ENCODE assay signal across 8 mouse cellular contexts in genomic region chr19:25635622-25636244, GRCm38 (mm10). TPM values are rescaled to one million over a fixed set of nuclear protein-coding genes. Genes with fewer than 3 reads are reported as not detected.
DNase-seq lines count a peak whose midpoint lies in the region; ATAC-seq lines count a peak whose summit lies in the region.

No protein-coding gene starts in this region.

- H3K9me3 ChIP-seq in hindbrain, embryonic 12.5 days (replicated peaks) = no peaks in the 10 kb centered on the region
- no peaks in the 10 kb centered on the region for H3K9me3 ChIP-seq in lung, embryonic 16.5 days (ENCODE audit: control insufficient read depth, low read length)

- ATAC-seq in hindbrain, embryonic 12.5 days (ENCODE audit: low FRiP score) = peak; percentile 73
- ATAC-seq in lung, embryonic 16.5 days (ENCODE audit: low read depth) = peak; percentile 54; the same call in 1 of the 2 replicates
- ATAC-seq in inflammation-experienced regulatory T-cells, adult 6 months = no peak

- 0 out of 2 replicates have a peak, but pooled peaks cover 2% of the 10 kb centered on the region for H3K27me3 ChIP-seq in hindbrain, embryonic 12.5 days
- H3K27me3 ChIP-seq in lung, embryonic 16.5 days (ENCODE audit: control insufficient read depth, insufficient read depth, low read depth, low read length) = no peaks in the 10 kb centered on the region

- H3K9ac ChIP-seq in hindbrain, embryonic 12.5 days = peak overlapping the region; percentile 58; the same call in 1 of the 2 replicates
- H3K9ac ChIP-seq in lung, embryonic 16.5 days (ENCODE audit: low read length) = no peak overlapping the region

- peaks cover 2% of the 10 kb centered on the region; the same call in 1 of the 2 replicates for H3K4me1 ChIP-seq in hindbrain, embryonic 12.5 days
- peaks cover 7% of the 10 kb centered on the region; the same call in 1 of the 2 replicates for H3K4me1 ChIP-seq in lung, embryonic 16.5 days (replicated peaks; ENCODE audit: control insufficient read depth, insufficient read depth, low read length)

- 13% methylated on average over 22 of the region's 22 CpGs for WGBS in hindbrain, embryonic 12.5 days
- 8% methylated on average over 22 of the region's 22 CpGs for WGBS in lung, embryonic 16.5 days

- H3K36me3 ChIP-seq in hindbrain, embryonic 12.5 days = no peaks in the 10 kb centered on the region
- H3K36me3 ChIP-seq in lung, embryonic 16.5 days (ENCODE audit: control insufficient read depth, insufficient read depth, low read length) = no peaks in the 10 kb centered on the region

- no peak overlapping the region for H3K27ac ChIP-seq in hindbrain, embryonic 12.5 days
- H3K27ac ChIP-seq in lung, embryonic 16.5 days (ENCODE audit: low read length) = no peak overlapping the region

- peak overlapping the region; percentile 31 for H3K4me3 ChIP-seq in hindbrain, embryonic 12.5 days
- H3K4me3 ChIP-seq in lung, embryonic 16.5 days (ENCODE audit: low read length) = peak overlapping the region; percentile 37

- peak overlapping the region; percentile 52 for H3K4me2 ChIP-seq in hindbrain, embryonic 12.5 days (replicated peaks)
- H3K4me2 ChIP-seq in lung, embryonic 16.5 days (ENCODE audit: low read depth, low read length) = peak overlapping the region; percentile 61

- DNase-seq in ZHBTc4 (ENCODE audit: low read depth, low spot score) = peak; percentile 89
- peak; percentile 15 for DNase-seq in cerebellum, adult 9-10 months
- DNase-seq in frontal cortex, adult 2 months (ENCODE audit: extremely low spot score in 1 of 2, low spot score in 1 of 2) = peak; percentile 3 to 77
- DNase-seq in layer of hippocampus, adult 9-11 months = peak; percentile 15
- DNase-seq in retina, postnatal 7 days (ENCODE audit: low read depth, low spot score) = peak; percentile 34

RNA-seq across cellular contexts. Expression of gene Dmrt3, which starts 25.6 kb away (rescaled TPM):
- polyA plus RNA-seq in frontal cortex, adult 2 months (2012; rRNA removed) = not detected in 2 replicates
- polyA plus RNA-seq in hindbrain, embryonic 12.5 days (2016; fragmentation: Nextera tagmentation; extraction: Ambion mirVana) = 0.67 and 1.2 TPM in 2 replicates
- polyA plus RNA-seq in lung, embryonic 16.5 days (2015; fragmentation: Nextera tagmentation; extraction: Ambion mirVana) = 0.20 and 0.44 TPM in 2 replicates
- polyA plus RNA-seq in inflammation-experienced regulatory T-cells, adult 6 months (2017; shearing (Covaris generic)) = not detected

RNA-seq across cellular contexts. Expression of gene Dmrt2, which starts 36.5 kb away (rescaled TPM):
- 1.1 and 1.3 TPM in 2 replicates for polyA plus RNA-seq in frontal cortex, adult 2 months (2012; rRNA removed)
- 6.1 and 8.8 TPM in 2 replicates for polyA plus RNA-seq in hindbrain, embryonic 12.5 days (2016; fragmentation: Nextera tagmentation; extraction: Ambion mirVana)
- 0.63 and 0.69 TPM in 2 replicates for polyA plus RNA-seq in lung, embryonic 16.5 days (2015; fragmentation: Nextera tagmentation; extraction: Ambion mirVana)
- polyA plus RNA-seq in inflammation-experienced regulatory T-cells, adult 6 months (2017; shearing (Covaris generic)) = not detected

Comparison
In these comparisons a context has a peak if more than half of its experiments do, and no peak if none do; other contexts are left out.
1. DNase-seq: peak in every context shown above with its lines; median percentile 89 in ZHBTc4; 40 in frontal cortex, adult 2 months; 34 in retina, postnatal 7 days; 15 in cerebellum, adult 9-10 months; 15 in layer of hippocampus, adult 9-11 months.